Mouse (Mus musculus) heart, adult 2 months (tissue): ENCODE results near the gene Tmem132d. TPM values are rescaled to one million over a fixed set of nuclear protein-coding genes. Genes with fewer than 3 reads are reported as not detected.

ENCODE experiments used
- DNase-seq, 2 experiments: peaks; one replicate each; pipeline ENCODE4 v3.0.0; 2021
- H3K27ac ChIP-seq: fragments of 200-600 bp; 2 replicates; pipeline ENCODE4 v1.8.1; 2022
- H3K27me3 ChIP-seq: fragments of 200-500 bp; 2 replicates; pipeline ENCODE4 v1.6.1; 2012; ENCODE audit warnings: mild to moderate bottlenecking, low read length, inconsistent platforms, mixed read lengths; ENCODE audit not compliant: control insufficient read depth, insufficient read depth
- H3K36me3 ChIP-seq: fragments of 200-500 bp; 2 replicates; pipeline ENCODE4 v1.6.1; 2012; ENCODE audit warnings: low read length, inconsistent platforms; ENCODE audit not compliant: control insufficient read depth, insufficient read depth
- H3K4me1 ChIP-seq: fragments of 200-500 bp; 2 replicates; pipeline ENCODE4 v1.6.1; 2011; ENCODE audit warnings: low read length; ENCODE audit not compliant: control insufficient read depth, insufficient read depth
- H3K4me3 ChIP-seq: fragments of 200-600 bp; 2 replicates; pipeline ENCODE4 v1.8.1; 2022
- H3K79me2 ChIP-seq: fragments of 200-500 bp; replicated peaks from 2 replicates; pipeline ENCODE4 v1.6.1; 2012; ENCODE audit warnings: mild to moderate bottlenecking, inconsistent platforms, low read length, moderate library complexity, mixed read lengths; ENCODE audit not compliant: control insufficient read depth, insufficient read depth
- H3K9ac ChIP-seq: fragments of 200-500 bp; 2 replicates; pipeline ENCODE4 v1.6.1; 2012; ENCODE audit warnings: low read depth, mild to moderate bottlenecking, control low read depth, inconsistent platforms, low read length, mixed read lengths
- CTCF ChIP-seq: fragments of 200-600 bp; IDR thresholded peaks from 2 replicates; pipeline ENCODE4 v1.8.1; 2022; ENCODE audit warnings: antibody characterized with exemption, mild to moderate bottlenecking, moderate library complexity
- EP300 ChIP-seq: fragments of 200-500 bp; IDR thresholded peaks from 2 replicates; pipeline ENCODE4 v1.6.1; 2011; ENCODE audit warnings: low read depth, low read length, control low read depth; ENCODE audit not compliant: insufficient read depth
- POLR2A ChIP-seq: fragments of 200-500 bp; IDR thresholded peaks from 2 replicates; pipeline ENCODE4 v1.6.1; 2011; ENCODE audit warnings: mild to moderate bottlenecking, low read depth, low read length, control low read depth; ENCODE audit not compliant: insufficient read depth
- WGBS: fragments of 180-500 bp; shearing (Covaris S2); methylation state at CpG from one replicate; pipeline ENCODE4 v1.1.7; 2018; 5-methylcytosine and 5-hydroxymethylcytosine counted together
- intact Hi-C: fragments of 180-260 bp; cut with DNase I; formaldehyde crosslinking; loops from one replicate; pipeline ENCODE4 v1.15.1; 2025
- polyA plus RNA-seq: library from polyadenylated mRNA; depleted of rRNA; stranded (reverse); fragments of >200 nt; gene quantifications from 2 replicates; pipeline ENCODE4 v1.2.3, GENCODE M21; 2012
- total RNA-seq, 2 experiments: library from RNA; stranded (reverse); gene quantifications; 2 replicates each; pipeline ENCODE4 v1.2.3; 2021

The Tmem132d gene
- total and polyA plus RNA-seq, 3 experiments = 0.03 to 0.06 TPM; not detected in 1

- no peaks in the 10 kb centered on the region for H3K4me1 ChIP-seq
- 76% methylated on average over 14 of the region's 14 CpGs for WGBS
- intact Hi-C loops = no loop called here
Observed at GRCm38 (mm10) chr5:128190243-128190820, 242.5 kb downstream of the Tmem132d start.

GRCm38 (mm10) chr5:128176234-128176633, 256.6 kb downstream of the Tmem132d start:
- H3K4me3 ChIP-seq = no peak overlapping the region
- H3K36me3 ChIP-seq = no peaks in the 10 kb centered on the region
- 77% methylated on average over 2 of the region's 2 CpGs for WGBS
- H3K27ac ChIP-seq = no peak overlapping the region
- intact Hi-C loops = no loop called here
- H3K79me2 ChIP-seq = no peaks in the 10 kb centered on the region
- H3K9ac ChIP-seq = no peak overlapping the region
- no peaks in the 10 kb centered on the region for H3K27me3 ChIP-seq
- no peak for TF ChIP-seq CTCF
- TF ChIP-seq EP300 = no peak
- no peak for TF ChIP-seq POLR2A
- H3K4me1 ChIP-seq = no peaks in the 10 kb centered on the region
- DNase-seq = no peak

More at GRCm38 (mm10) chr5:128190243-128190820, 242.5 kb downstream of the Tmem132d start:
- TF ChIP-seq EP300 = no peak
- TF ChIP-seq POLR2A = no peak
- no peak for TF ChIP-seq CTCF
- H3K27ac ChIP-seq = no peak overlapping the region
- no peaks in the 10 kb centered on the region for H3K36me3 ChIP-seq
- H3K4me3 ChIP-seq = no peak overlapping the region
- H3K9ac ChIP-seq = no peak overlapping the region
- no peaks in the 10 kb centered on the region for H3K27me3 ChIP-seq
- DNase-seq = no peak
- no peaks in the 10 kb centered on the region for H3K79me2 ChIP-seq

DNA sequence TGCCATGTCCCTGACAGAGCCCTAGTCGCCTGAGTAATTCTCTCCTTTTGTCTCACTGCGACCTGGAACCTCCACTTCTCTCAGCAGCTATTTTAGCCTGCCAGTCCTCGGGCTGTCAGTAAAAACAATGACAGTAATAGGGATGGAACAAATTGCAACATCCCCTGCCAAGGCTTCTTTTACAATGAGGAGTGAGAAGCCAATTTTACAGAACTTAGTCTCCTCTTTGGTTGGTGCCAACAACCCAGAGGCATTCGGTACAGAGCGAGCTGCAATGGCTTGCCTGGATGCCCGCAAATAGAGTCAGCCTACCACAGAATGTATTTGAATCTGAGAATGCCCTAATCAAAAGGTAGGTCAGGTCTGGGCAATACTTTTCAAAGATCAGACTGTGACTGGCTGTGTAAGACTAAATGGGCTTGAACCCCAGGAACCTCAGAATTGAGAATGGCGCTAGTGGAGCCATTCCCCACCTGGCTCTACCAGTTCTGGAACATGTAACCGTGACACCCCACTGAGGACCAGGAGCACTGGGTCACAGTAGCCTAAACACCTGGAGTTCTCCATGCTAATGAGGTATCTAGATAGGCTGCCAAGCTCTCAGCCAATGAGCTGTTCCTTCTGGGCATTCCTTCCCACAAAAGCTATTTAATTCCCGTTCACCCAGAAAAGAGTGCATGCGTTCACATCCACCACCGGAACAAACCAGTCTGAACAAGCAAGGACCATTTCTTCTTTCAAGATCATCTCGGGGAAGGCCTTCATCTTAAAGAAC, 273.8 kb downstream of the Tmem132d start:
- intact Hi-C loops = no loop called here
- H3K36me3 ChIP-seq = no peaks in the 10 kb centered on the region
- 68% methylated on average over 12 of the region's 12 CpGs for WGBS
- H3K79me2 ChIP-seq = no peaks in the 10 kb centered on the region
- H3K27me3 ChIP-seq = no peaks in the 10 kb centered on the region
- TF ChIP-seq CTCF = no peak
- no peak for TF ChIP-seq POLR2A
- TF ChIP-seq EP300 = no peak
- no peaks in the 10 kb centered on the region for H3K4me1 ChIP-seq
- DNase-seq = no peak
- H3K9ac ChIP-seq = no peak overlapping the region
- no peak overlapping the region for H3K4me3 ChIP-seq
- H3K27ac ChIP-seq = no peak overlapping the region

- no peaks in the 10 kb centered on the region for H3K79me2 ChIP-seq
- H3K36me3 ChIP-seq = no peaks in the 10 kb centered on the region
- H3K9ac ChIP-seq = no peak overlapping the region
- intact Hi-C loops = no loop called here
- H3K27me3 ChIP-seq = no peaks in the 10 kb centered on the region
- H3K27ac ChIP-seq = no peak overlapping the region
- no peak overlapping the region for H3K4me3 ChIP-seq
- no peaks in the 10 kb centered on the region for H3K4me1 ChIP-seq
- TF ChIP-seq POLR2A (no peak), EP300 (no peak), CTCF (no peak)
- no peak for DNase-seq
- WGBS = 72% methylated on average over 8 of the region's 8 CpGs
Observed at GRCm38 (mm10) chr5:128151461-128151860, 281.4 kb downstream of the Tmem132d start.

DNA sequence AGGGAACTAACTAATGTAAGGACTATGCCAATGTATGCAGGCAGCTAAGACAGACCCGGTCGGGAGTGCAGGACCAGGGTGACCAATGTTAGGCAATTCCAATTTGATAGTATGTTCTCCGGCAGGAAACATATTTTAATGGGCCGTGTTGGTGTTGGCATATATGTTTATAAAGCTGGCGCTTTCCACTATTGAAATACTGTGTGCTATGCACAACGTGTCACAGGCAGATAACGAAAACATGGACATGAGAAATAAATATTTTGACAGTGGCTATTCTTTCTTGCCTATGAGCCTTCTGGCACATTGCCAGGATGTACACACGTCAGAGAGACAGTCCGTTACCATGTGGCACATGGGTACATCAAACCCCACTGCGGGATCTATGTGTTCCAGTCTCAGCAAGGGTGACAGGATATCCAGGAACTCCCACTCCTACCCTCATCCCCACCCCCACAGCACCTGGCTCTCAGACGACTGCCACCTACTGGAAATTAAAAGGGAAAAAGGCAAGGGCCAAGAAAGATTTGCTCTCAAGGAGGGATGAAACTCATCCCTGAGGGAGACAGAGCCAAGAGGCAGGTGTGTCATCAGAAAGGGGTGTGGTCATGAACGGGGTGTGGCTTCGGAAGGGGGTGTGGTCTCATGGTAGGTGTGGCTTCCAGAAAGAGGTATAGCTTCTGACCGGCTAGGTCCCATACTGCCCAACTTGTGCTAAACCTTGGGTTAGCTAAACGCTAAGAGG, 285.8 kb downstream of the Tmem132d start:
- no peak overlapping the region for H3K27ac ChIP-seq
- H3K79me2 ChIP-seq = no peaks in the 10 kb centered on the region
- H3K9ac ChIP-seq = no peak overlapping the region
- TF ChIP-seq CTCF = no peak
- no peak for TF ChIP-seq POLR2A
- no peak for TF ChIP-seq EP300
- no peaks in the 10 kb centered on the region for H3K36me3 ChIP-seq
- H3K4me1 ChIP-seq = no peaks in the 10 kb centered on the region
- no peak for DNase-seq
- H3K4me3 ChIP-seq = no peak overlapping the region
- H3K27me3 ChIP-seq = no peaks in the 10 kb centered on the region
- WGBS = 76% methylated on average over 15 of the region's 15 CpGs
- intact Hi-C loops = no loop called here
